Comparison of ENCODE assay signal across 17 mouse cellular contexts in the genomic region with DNA sequence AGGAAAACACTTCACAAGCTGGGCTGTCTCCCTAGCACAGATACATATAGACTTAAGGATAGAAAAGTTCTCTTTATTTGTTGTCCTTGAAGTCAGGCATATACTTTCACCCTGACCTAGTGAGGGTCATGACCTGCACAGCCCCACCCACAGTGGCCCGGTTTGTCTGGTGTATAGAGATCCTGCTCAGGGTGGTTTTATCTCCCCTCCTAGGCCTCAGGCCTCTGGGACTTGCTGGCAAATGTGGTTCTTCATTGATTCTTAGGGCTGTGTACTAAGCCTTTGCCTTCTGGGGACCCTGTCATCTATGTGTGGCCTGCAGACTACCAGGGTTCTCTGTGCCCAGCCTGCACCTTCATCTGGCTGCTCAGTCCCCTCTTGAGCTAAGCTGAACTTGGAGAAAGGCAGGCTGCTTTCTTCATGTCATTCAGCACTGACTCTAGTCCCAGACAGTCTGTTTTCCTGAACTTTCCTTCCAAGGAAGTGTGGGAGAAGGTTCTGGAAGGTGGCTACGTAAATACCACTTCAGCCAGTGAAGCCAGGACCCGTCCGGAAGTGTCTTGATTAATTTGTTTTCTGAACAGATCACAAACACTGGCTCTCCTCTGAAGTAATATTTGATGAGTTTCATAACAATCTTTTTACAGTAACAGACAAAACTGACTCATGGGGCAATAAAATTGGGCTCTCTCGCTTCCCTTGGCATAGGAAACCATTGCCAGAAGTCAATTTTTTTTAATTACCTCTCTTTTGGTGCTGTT.
A peak's percentile ranks its signal among the peaks of the same experiment; 100 is the strongest.
DNase-seq lines count a peak whose midpoint lies in the region; ATAC-seq lines count a peak whose summit lies in the region.
"Had no signal": no experiment of that assay in that cellular context is flagged by ENCODE, and none has a peak within 500 bp of the region (broad histone marks: within the 10 kb centered on the region; RNA-seq: fewer than 3 reads in every experiment).

No protein-coding gene starts in this region.

- 79% methylated on average over 5 of the region's 5 CpGs for WGBS in heart, embryonic 10.5 days
- 56% methylated on average over 5 of the region's 5 CpGs for WGBS in limb, embryonic 15.5 days
- 91% methylated on average over 5 of the region's 5 CpGs for WGBS in forebrain, embryonic 13.5 days

- DNase-seq in heart, embryonic 10.5 days (ENCODE audit: low spot score): no peak
- no peak for DNase-seq in heart, postnatal 25 days (ENCODE audit: low spot score)
- DNase-seq in lung, postnatal 36 days: peak; percentile 13
- no peak for DNase-seq in lung, postnatal 4 days
- no peak for DNase-seq in B cell, adult 2 months
- DNase-seq: cerebellum, postnatal 25 days; gastrocnemius, postnatal 10 days; kidney, postnatal 36 days; lung, adult 2 months; retina, postnatal 1 day had no signal

- H3K36me3 ChIP-seq in heart, embryonic 10.5 days: no peaks in the 10 kb centered on the region
- no peaks in the 10 kb centered on the region for H3K36me3 ChIP-seq in limb, embryonic 15.5 days
- H3K36me3 ChIP-seq in forebrain, embryonic 13.5 days (ENCODE audit: poor library complexity, severe bottlenecking): no peaks in the 10 kb centered on the region
- H3K36me3 ChIP-seq: forebrain, embryonic 12.5 days; hindbrain, embryonic 12.5 days; intestine, embryonic 15.5 days had no signal

- peak overlapping the region; percentile 5; the same call in 1 of the 2 replicates for H3K27ac ChIP-seq in heart, embryonic 10.5 days
- H3K27ac ChIP-seq in brown adipose tissue, adult 24 weeks (replicated peaks; ENCODE audit: low read depth, low read length): peak overlapping the region; percentile 15; the same call in 1 of the 2 replicates
- H3K27ac ChIP-seq in limb, embryonic 15.5 days: peak overlapping the region; percentile 75
- H3K27ac ChIP-seq in forebrain, embryonic 13.5 days: no peak overlapping the region
- H3K27ac ChIP-seq: forebrain, embryonic 12.5 days; hindbrain, embryonic 12.5 days; intestine, embryonic 15.5 days had no signal

- no peak overlapping the region for H3K4me2 ChIP-seq in limb, embryonic 15.5 days
- no peak overlapping the region for H3K4me2 ChIP-seq in forebrain, embryonic 13.5 days
- H3K4me2 ChIP-seq: forebrain, embryonic 12.5 days; hindbrain, embryonic 12.5 days; intestine, embryonic 15.5 days had no signal

- no peaks in the 10 kb centered on the region for H3K4me1 ChIP-seq in heart, embryonic 10.5 days
- H3K4me1 ChIP-seq in brown adipose tissue, adult 24 weeks (ENCODE audit: control insufficient read depth, insufficient read depth, insufficient read length, low read length): peaks cover 6% of the 10 kb centered on the region
- H3K4me1 ChIP-seq in limb, embryonic 15.5 days: peaks cover 24% of the 10 kb centered on the region
- H3K4me1 ChIP-seq in forebrain, embryonic 13.5 days: 0 out of 2 replicates have a peak, but pooled peaks cover 5% of the 10 kb centered on the region
- H3K4me1 ChIP-seq: hindbrain, embryonic 12.5 days; intestine, embryonic 15.5 days had no signal

- 0 out of 2 replicates have a peak, but pooled peaks have one; percentile 30 for ATAC-seq in limb, embryonic 15.5 days (ENCODE audit: insufficient number of reproducible peaks, low FRiP score, low TSS enrichment, low read depth)
- ATAC-seq in forebrain, embryonic 13.5 days: no peak
- ATAC-seq: CD4-positive, CD25-positive, alpha-beta regulatory T cell, adult 4 months; intestine, embryonic 15.5 days had no signal

- H3K9me3 ChIP-seq in heart, embryonic 10.5 days: no peaks in the 10 kb centered on the region
- no peaks in the 10 kb centered on the region for H3K9me3 ChIP-seq in limb, embryonic 15.5 days
- H3K9me3 ChIP-seq in forebrain, embryonic 13.5 days (replicated peaks): no peaks in the 10 kb centered on the region
- H3K9me3 ChIP-seq: forebrain, embryonic 12.5 days; hindbrain, embryonic 12.5 days; intestine, embryonic 15.5 days had no signal

- intact Hi-C loops in heart, postnatal 25 days (cut with DNase I): no loop called here

- H3K9ac ChIP-seq in limb, embryonic 15.5 days: no peak overlapping the region
- H3K9ac ChIP-seq in forebrain, embryonic 13.5 days: no peak overlapping the region
- H3K9ac ChIP-seq: forebrain, embryonic 12.5 days; hindbrain, embryonic 12.5 days; intestine, embryonic 15.5 days had no signal

- H3K27me3 ChIP-seq in heart, embryonic 10.5 days (ENCODE audit: insufficient read depth, poor library complexity, severe bottlenecking): no peaks in the 10 kb centered on the region
- H3K27me3 ChIP-seq in limb, embryonic 15.5 days: no peaks in the 10 kb centered on the region
- no peaks in the 10 kb centered on the region for H3K27me3 ChIP-seq in forebrain, embryonic 13.5 days
- H3K27me3 ChIP-seq: forebrain, embryonic 12.5 days; hindbrain, embryonic 12.5 days; intestine, embryonic 15.5 days had no signal

- no peak overlapping the region for H3K4me3 ChIP-seq in heart, embryonic 10.5 days
- no peak overlapping the region for H3K4me3 ChIP-seq in brown adipose tissue, adult 24 weeks (ENCODE audit: insufficient read depth, low read depth, low read length)
- no peak overlapping the region for H3K4me3 ChIP-seq in limb, embryonic 15.5 days
- no peak overlapping the region for H3K4me3 ChIP-seq in forebrain, embryonic 13.5 days
- H3K4me3 ChIP-seq: forebrain, embryonic 12.5 days; hindbrain, embryonic 12.5 days; intestine, embryonic 15.5 days had no signal
